Mouse (Mus musculus) cerebellum, postnatal 14 days (tissue): ENCODE results near the gene Gtf3c5.
A peak's percentile ranks its signal among the peaks of the same experiment; 100 is the strongest.

Experiments used
- DNase-seq, 2 experiments: peaks; one replicate each; pipeline ENCODE4 v3.0.0; 2021; ENCODE audit warnings: mixed read lengths in 2 of 2

Gene Gtf3c5

GRCm38 (mm10) chr2:28534436-28535262, 48.9 kb downstream of the Gtf3c5 start:
- DNase-seq: peak; percentile 60

GRCm38 (mm10) chr2:28533901-28534435, 49.6 kb downstream of the Gtf3c5 start:
- no peak for DNase-seq

- DNase-seq: peak; percentile 87 to 88
These were observed 50.4 kb downstream of the Gtf3c5 start for GRCm38 (mm10) chr2:28532938-28533771.

- no peak for DNase-seq
These were observed 53.2 kb downstream of the Gtf3c5 start for GRCm38 (mm10) chr2:28530311-28530710.

- no peak for DNase-seq
These were observed 53.7 kb downstream of the Gtf3c5 start for GRCm38 (mm10) chr2:28529856-28530255.

- DNase-seq: peak in 1 of 2 experiments; percentile 23
These were observed 55.2 kb downstream of the Gtf3c5 start for GRCm38 (mm10) chr2:28528354-28528730.

GRCm38 (mm10) chr2:28527436-28528353, 55.9 kb downstream of the Gtf3c5 start:
- DNase-seq: peak; percentile 41 to 46

GRCm38 (mm10) chr2:28525943-28526876, 57.3 kb downstream of the Gtf3c5 start:
- DNase-seq: peak; percentile 53 to 72

- peak; percentile 52 to 54 for DNase-seq
These were observed 58.2 kb downstream of the Gtf3c5 start for GRCm38 (mm10) chr2:28525219-28525942.

- peak in 1 of 2 experiments; percentile 16 for DNase-seq
These were observed 59.1 kb downstream of the Gtf3c5 start for GRCm38 (mm10) chr2:28524406-28524805.

- peak; percentile 90 for DNase-seq
These were observed 59.9 kb downstream of the Gtf3c5 start for GRCm38 (mm10) chr2:28523643-28524117.

- DNase-seq: peak; percentile 63 to 66
These were observed 61.4 kb downstream of the Gtf3c5 start for GRCm38 (mm10) chr2:28522166-28522565.

GRCm38 (mm10) chr2:28521571-28522151, 61.9 kb downstream of the Gtf3c5 start:
- peak; percentile 54 to 65 for DNase-seq

- peak; percentile 51 to 70 for DNase-seq
These were observed 63.0 kb downstream of the Gtf3c5 start for GRCm38 (mm10) chr2:28520581-28520980.

- peak in 1 of 2 experiments; percentile 13 for DNase-seq
These were observed 65.3 kb downstream of the Gtf3c5 start for GRCm38 (mm10) chr2:28518231-28518630.

GRCm38 (mm10) chr2:28517206-28517909, 66.2 kb downstream of the Gtf3c5 start:
- DNase-seq: peak; percentile 79 to 90
